Mouse (Mus musculus) liver, embryonic 14.5 days (tissue): Measurements from ENCODE around the gene Slc17a8.

ENCODE experiments used
- CTCF ChIP-seq: IDR thresholded peaks from 2 replicates; pipeline ENCODE4 v1.5.1; 2016; ENCODE audit warnings: antibody characterized with exemption, low read depth, control low read depth
- EP300 ChIP-seq: IDR thresholded peaks from 2 replicates; pipeline ENCODE4 v1.6.1; 2016; ENCODE audit warnings: antibody characterized with exemption, low read depth

DNA sequence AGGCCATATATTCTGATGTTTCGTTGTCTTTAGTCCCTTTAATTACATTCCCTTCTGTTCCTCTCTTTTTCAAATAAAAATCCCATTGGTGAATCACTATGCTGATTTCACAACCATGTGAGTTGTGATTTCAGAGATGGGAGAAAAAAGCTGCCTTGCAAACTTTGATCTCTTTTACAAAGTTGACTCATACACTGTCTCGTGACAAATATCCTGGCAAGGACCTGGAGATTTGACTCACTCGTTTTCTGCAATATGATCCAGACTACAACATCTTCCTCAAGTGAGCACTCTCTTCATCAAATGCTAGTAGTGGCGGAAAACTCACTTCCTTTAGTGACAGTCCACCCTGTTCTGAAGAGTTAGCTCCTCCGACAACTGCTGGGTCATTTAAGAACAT, 21.7 kb downstream of the Slc17a8 start:
- no peak for TF ChIP-seq EP300
- TF ChIP-seq CTCF, result no peak
